Mouse (Mus musculus) thymus, adult 2 months (tissue): ENCODE measurements around the gene Mzt1.

Source experiments
- CTCF ChIP-seq: fragments of 200-500 bp; IDR thresholded peaks from 2 replicates; pipeline ENCODE4 v1.5.1; 2012; ENCODE audit warnings: mild to moderate bottlenecking, control low read depth, low read length, moderate library complexity, borderline replicate concordance; ENCODE audit not compliant: control insufficient read depth, poor library complexity, insufficient read depth; ENCODE audit errors: extremely low read depth
- POLR2A ChIP-seq: fragments of 200-500 bp; IDR thresholded peaks from 2 replicates; pipeline ENCODE4 v1.6.1; 2012; ENCODE audit warnings: mild to moderate bottlenecking, low read length, control low read depth, moderate library complexity; ENCODE audit not compliant: control insufficient read depth, poor library complexity, insufficient read depth; ENCODE audit errors: extremely low read depth

- TF ChIP-seq CTCF (no peak), POLR2A (no peak)
These were observed 8.2 kb downstream of the Mzt1 start for GRCm38 (mm10) chr14:99037703-99038102.
